Mouse (Mus musculus) stomach, embryonic 15.5 days (tissue): ENCODE results near the gene Col4a2. TPM values are rescaled to one million over a fixed set of nuclear protein-coding genes. Genes with fewer than 3 reads are reported as not detected.
A peak's percentile ranks its signal among the peaks of the same experiment; 100 is the strongest.

Experiments
- ATAC-seq: fragments of 200-750 bp; cut with Nextera tagmentation; 2 replicates; pipeline ENCODE4 v1.8.0; 2017; ENCODE audit warnings: low read depth, moderate number of reproducible peaks, moderate TSS enrichment; ENCODE audit not compliant: insufficient read depth, low FRiP score
- H3K27ac ChIP-seq: fragments of 300-500 bp; sonication (generic); 2 replicates; pipeline ENCODE4 v1.5.1; 2015; ENCODE audit warnings: mild to moderate bottlenecking, inconsistent platforms
- H3K27me3 ChIP-seq: fragments of 300-500 bp; sonication (generic); replicated peaks from 2 replicates; pipeline ENCODE4 v1.6.1; 2015; ENCODE audit warnings: inconsistent platforms
- H3K36me3 ChIP-seq: fragments of 300-500 bp; sonication (generic); 2 replicates; pipeline ENCODE4 v1.6.1; 2015; ENCODE audit warnings: inconsistent platforms
- H3K4me1 ChIP-seq: fragments of 300-500 bp; sonication (generic); 2 replicates; pipeline ENCODE4 v1.6.1; 2015; ENCODE audit warnings: inconsistent platforms
- H3K4me2 ChIP-seq: fragments of 300-500 bp; sonication (generic); 2 replicates; pipeline ENCODE4 v1.6.1; 2015; ENCODE audit warnings: mild to moderate bottlenecking, inconsistent platforms
- H3K4me3 ChIP-seq: fragments of 300-500 bp; sonication (generic); replicated peaks from 2 replicates; pipeline ENCODE4 v1.5.1; 2015; ENCODE audit warnings: inconsistent platforms
- H3K9ac ChIP-seq: fragments of 300-500 bp; sonication (generic); 2 replicates; pipeline ENCODE4 v1.6.1; 2015; ENCODE audit warnings: inconsistent platforms
- H3K9me3 ChIP-seq: fragments of 300-500 bp; sonication (generic); 2 replicates; pipeline ENCODE4 v1.6.1; 2016; ENCODE audit warnings: inconsistent platforms
- WGBS: fragments of 180-500 bp; shearing (Covaris S2); methylation state at CpG from one replicate; pipeline ENCODE4 v1.1.7; 2015; 5-methylcytosine and 5-hydroxymethylcytosine counted together
- polyA plus RNA-seq: library from polyadenylated mRNA; unstranded; fragments of >200 nt; fragmentation: Nextera tagmentation; extraction: Ambion mirVana; gene quantifications from 2 replicates; pipeline ENCODE4 v1.2.1, GENCODE M21; 2015

Col4a2 gene
- polyA plus RNA-seq, 1 experiment from 2014 or later, result 72.1 TPM

DNA sequence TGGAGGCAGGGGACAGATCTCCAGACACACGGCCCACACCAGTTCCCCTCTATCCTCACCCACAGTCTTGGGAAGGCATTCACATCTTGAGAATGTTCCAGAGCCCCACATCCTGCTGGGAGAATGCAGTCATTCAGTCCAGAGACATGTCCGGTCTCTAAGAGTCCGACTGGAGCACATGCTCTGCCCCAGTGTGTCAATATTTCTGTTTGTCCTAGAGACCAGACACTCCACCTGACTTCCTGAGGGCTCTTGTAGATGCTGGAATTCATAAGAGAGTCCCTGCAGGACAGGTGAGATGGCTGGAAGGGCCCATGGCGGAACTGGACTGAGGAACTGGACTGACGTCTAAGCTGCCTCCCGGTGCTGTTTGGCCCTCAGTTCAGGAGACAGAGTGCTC, 38.8 kb downstream of the Col4a2 start:
- no peaks in the 10 kb centered on the region for H3K27me3 ChIP-seq
- 77% methylated on average over 6 of the region's 6 CpGs for WGBS
- H3K4me2 ChIP-seq, result no peak overlapping the region
- no peak for ATAC-seq
- H3K9me3 ChIP-seq, result no peaks in the 10 kb centered on the region
- H3K27ac ChIP-seq, result no peak overlapping the region
- peaks cover 7% of the 10 kb centered on the region; the same call in 1 of the 2 replicates for H3K4me1 ChIP-seq
- no peaks in the 10 kb centered on the region for H3K36me3 ChIP-seq
- H3K4me3 ChIP-seq, result no peak overlapping the region
- H3K9ac ChIP-seq, result no peak overlapping the region

DNA sequence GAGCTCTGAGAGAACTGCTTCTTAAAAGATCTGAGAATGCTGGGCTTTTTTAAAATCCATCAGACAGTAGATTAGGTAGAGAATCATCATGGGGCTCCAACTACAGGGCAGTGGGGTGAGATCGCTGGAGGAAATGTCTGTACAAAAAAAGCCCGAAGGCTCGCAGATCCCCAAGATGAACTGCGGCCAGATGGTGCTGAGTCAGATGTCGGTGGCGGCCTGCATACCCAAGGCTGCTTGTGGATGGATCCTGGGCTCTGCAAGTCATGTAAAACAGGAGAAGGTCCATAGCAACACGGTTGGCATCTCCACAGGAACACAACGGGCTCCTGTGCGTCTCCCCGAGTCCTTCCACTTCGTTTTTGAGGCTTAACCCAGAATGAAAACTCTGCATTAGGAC, 39.9 kb downstream of the Col4a2 start:
- Histone ChIP-seq H3K4me1 (peaks cover 9% of the 10 kb centered on the region; the same call in 1 of the 2 replicates), H3K27me3 (no peaks in the 10 kb centered on the region), H3K27ac (no peak overlapping the region), H3K4me2 (no peak overlapping the region), H3K9me3 (no peaks in the 10 kb centered on the region), H3K4me3 (no peak overlapping the region), H3K9ac (no peak overlapping the region), H3K36me3 (no peaks in the 10 kb centered on the region)
- WGBS, result 69% methylated on average over 11 of the region's 11 CpGs
- ATAC-seq, result no peak

DNA sequence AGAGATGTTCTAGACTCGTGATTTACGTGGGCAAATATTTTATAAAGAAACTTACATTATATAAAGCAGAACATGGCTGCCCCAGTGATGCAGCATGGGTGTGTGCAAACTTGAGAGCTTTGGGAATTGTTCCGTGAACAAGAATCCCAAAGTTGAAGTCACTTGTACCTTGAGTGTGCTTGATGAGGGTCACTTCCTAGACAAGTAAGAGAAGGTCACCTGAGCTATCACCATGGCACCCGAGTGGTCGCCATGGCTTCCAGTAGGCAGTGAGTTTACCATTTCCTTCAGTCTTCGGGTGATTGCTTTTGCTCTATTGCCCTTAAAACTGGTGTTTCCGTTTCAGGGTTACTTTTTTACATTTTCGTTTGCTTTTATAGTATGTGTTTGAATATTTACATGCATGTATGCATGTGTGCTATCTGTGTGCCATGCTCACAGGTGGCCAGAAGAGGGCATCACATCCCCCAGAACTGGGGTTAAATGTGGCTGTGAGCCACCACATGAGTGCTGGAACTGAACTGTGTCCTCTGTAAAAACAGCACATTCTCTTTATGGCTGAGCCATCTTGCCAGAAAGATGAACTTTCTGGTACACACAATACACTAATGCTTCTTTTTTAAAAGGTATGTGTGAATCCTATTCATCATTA, 42.3 kb downstream of the Col4a2 start:
- Histone ChIP-seq H3K36me3 (no peaks in the 10 kb centered on the region), H3K27me3 (no peaks in the 10 kb centered on the region), H3K4me2 (no peak overlapping the region), H3K27ac (no peak overlapping the region), H3K9ac (no peak overlapping the region), H3K4me3 (no peak overlapping the region), H3K9me3 (no peaks in the 10 kb centered on the region), H3K4me1 (peaks cover 7% of the 10 kb centered on the region; the same call in 1 of the 2 replicates)
- 87% methylated on average over 8 of the region's 8 CpGs for WGBS
- ATAC-seq, result no peak

DNA sequence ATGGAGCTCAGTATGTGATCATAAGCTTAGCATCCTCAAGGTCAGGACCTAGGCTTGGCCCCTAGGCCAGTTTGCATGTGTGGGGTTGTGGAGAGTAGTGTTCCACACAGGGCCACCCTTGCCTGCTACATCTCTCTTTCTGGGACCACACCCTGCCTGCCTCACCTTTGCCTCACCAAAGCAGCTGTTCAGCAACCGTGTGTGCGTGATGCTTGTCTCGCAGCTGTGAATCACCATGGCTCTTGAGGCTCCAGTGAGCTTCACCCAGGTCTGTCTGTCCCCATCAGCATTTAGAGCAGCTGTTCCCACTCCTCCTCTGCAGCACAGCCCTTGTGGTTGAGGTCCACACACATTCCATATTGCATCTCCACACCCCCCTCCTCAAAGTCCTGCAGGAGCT, 43.3 kb downstream of the Col4a2 start:
- ATAC-seq, result no peak

DNA sequence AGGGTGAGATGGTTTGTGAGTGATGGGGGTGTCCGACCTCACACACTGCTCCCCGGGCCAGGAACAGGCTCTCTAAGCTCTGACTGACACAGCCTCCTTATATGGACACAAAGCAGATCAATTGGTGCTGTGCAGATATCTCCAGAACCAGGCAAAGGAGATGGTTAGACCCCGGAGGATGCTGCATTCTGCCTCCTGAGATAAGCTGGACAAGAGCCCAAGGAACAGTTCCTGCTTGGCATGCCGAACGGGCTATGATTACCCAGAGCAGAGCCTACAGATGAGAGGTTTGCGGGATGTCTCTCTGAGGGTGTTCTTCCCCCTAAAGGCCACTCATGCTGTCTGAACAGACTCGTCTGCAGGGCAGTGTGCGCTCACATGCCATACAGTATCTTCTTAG, 44.2 kb downstream of the Col4a2 start:
- no peak overlapping the region for H3K4me2 ChIP-seq
- no peaks in the 10 kb centered on the region for H3K36me3 ChIP-seq
- 57% methylated on average over 8 of the region's 8 CpGs for WGBS
- no peak overlapping the region for H3K9ac ChIP-seq
- peaks cover 13% of the 10 kb centered on the region; the same call in 1 of the 2 replicates for H3K4me1 ChIP-seq
- H3K27ac ChIP-seq, result peak overlapping the region; percentile 76
- H3K27me3 ChIP-seq, result no peaks in the 10 kb centered on the region
- no peak for ATAC-seq
- no peaks in the 10 kb centered on the region for H3K9me3 ChIP-seq
- H3K4me3 ChIP-seq, result no peak overlapping the region

More for the DNA sequence above, 43.3 kb downstream of the Col4a2 start:
- Histone ChIP-seq H3K9me3 (no peaks in the 10 kb centered on the region), H3K4me3 (no peak overlapping the region), H3K27me3 (no peaks in the 10 kb centered on the region), H3K4me2 (no peak overlapping the region), H3K36me3 (no peaks in the 10 kb centered on the region), H3K27ac (no peak overlapping the region), H3K4me1 (peaks cover 13% of the 10 kb centered on the region), H3K9ac (no peak overlapping the region)
- whole genome bisulfite sequencing, result 80% methylated on average over 3 of the region's 3 CpGs

DNA sequence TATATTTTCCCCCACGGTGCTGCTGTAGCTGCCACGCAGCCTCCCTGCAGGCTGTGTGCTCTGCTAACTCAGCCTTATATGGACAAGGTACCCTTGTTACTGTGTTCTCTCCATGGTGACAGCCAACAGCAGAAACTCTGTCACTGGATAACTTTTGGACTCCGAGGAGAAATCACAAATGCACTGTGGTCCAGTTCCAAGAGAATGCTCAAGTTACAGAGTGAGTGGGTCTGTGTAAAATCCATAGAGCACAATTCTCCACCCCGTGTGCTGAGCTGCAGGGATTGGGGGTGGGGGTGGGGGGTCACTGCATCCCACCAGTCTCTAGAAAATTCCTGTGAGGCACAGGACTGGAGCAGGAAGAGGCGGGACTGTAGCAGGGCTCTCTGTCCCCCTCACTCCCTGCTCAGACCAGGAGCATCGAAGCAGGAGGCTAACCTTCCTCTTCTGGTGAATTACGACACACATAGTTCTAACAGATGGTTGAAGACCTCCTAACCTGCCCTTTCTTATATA, 45.4 kb downstream of the Col4a2 start:
- Histone ChIP-seq H3K27me3 (no peaks in the 10 kb centered on the region), H3K27ac (peak overlapping the region; percentile 76), H3K4me1 (peaks cover 16% of the 10 kb centered on the region; the same call in 1 of the 2 replicates), H3K36me3 (no peaks in the 10 kb centered on the region), H3K9ac (no peak overlapping the region), H3K4me2 (no peak overlapping the region), H3K4me3 (no peak overlapping the region), H3K9me3 (no peaks in the 10 kb centered on the region)
- WGBS, result 24% methylated on average over 7 of the region's 7 CpGs
- peak; percentile 71 for ATAC-seq

DNA sequence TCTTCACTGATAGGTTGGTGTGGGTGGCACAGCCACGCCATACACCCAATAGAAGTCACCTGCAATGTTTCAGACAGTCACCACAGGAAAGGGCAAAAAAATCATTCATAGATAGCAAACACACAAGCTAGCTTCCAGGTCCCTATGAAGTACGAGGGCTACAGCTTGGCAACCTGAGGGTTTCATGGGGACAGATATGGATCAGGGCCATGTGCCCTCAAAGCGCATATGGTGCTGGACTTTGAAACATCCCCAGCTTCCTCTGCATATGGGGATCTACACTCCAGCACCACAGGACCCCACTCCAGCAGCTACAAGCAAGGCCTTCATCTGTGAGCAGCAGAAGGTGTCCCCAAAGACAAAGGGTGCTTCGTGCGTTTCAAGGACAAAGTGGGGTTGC, 47.2 kb downstream of the Col4a2 start:
- no peak overlapping the region for H3K9ac ChIP-seq
- H3K4me1 ChIP-seq, result peaks cover 16% of the 10 kb centered on the region
- no peak overlapping the region for H3K27ac ChIP-seq
- no peaks in the 10 kb centered on the region for H3K9me3 ChIP-seq
- H3K4me2 ChIP-seq, result no peak overlapping the region
- H3K4me3 ChIP-seq, result no peak overlapping the region
- WGBS, result 86% methylated on average over 5 of the region's 5 CpGs
- no peaks in the 10 kb centered on the region for H3K27me3 ChIP-seq
- H3K36me3 ChIP-seq, result no peaks in the 10 kb centered on the region
- no peak for ATAC-seq

DNA sequence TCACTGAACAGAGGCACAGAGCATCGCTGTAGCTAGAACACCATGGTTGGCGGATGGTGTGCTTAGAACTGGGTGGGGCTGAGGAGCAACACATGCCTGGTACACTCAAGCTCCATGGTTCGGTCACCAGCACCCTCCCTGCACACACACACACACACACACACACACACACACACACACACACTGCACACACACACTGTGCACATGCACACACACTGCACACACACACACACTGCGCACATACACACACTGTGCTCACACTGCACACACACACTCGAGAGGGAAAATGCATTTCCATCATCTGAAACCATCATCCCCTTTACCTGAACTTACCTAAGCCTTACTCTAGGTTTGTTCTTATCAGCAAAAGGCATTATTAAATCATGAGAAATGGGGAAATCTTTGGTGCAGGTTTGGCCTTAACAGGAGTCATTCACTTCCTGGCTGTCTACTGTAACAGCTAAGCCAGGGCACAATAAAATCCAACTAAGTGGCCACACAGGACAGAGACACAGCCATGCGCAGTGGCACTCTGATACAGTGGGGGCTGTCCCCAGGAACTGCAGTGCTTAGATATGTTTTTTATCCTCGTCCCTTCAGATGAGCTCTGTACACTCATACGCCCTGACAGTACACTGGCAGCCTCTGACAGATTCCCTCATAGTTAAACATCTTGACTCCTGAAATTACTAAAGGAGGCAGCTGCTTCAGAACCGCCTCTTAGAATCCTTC, 49.1 kb downstream of the Col4a2 start:
- Histone ChIP-seq H3K4me2 (no peak overlapping the region), H3K4me1 (peaks cover 14% of the 10 kb centered on the region), H3K27me3 (no peaks in the 10 kb centered on the region), H3K9ac (no peak overlapping the region), H3K36me3 (no peaks in the 10 kb centered on the region), H3K27ac (peak overlapping the region; percentile 62), H3K4me3 (no peak overlapping the region), H3K9me3 (no peaks in the 10 kb centered on the region)
- no peak for ATAC-seq
- WGBS, result 58% methylated on average over 9 of the region's 9 CpGs

DNA sequence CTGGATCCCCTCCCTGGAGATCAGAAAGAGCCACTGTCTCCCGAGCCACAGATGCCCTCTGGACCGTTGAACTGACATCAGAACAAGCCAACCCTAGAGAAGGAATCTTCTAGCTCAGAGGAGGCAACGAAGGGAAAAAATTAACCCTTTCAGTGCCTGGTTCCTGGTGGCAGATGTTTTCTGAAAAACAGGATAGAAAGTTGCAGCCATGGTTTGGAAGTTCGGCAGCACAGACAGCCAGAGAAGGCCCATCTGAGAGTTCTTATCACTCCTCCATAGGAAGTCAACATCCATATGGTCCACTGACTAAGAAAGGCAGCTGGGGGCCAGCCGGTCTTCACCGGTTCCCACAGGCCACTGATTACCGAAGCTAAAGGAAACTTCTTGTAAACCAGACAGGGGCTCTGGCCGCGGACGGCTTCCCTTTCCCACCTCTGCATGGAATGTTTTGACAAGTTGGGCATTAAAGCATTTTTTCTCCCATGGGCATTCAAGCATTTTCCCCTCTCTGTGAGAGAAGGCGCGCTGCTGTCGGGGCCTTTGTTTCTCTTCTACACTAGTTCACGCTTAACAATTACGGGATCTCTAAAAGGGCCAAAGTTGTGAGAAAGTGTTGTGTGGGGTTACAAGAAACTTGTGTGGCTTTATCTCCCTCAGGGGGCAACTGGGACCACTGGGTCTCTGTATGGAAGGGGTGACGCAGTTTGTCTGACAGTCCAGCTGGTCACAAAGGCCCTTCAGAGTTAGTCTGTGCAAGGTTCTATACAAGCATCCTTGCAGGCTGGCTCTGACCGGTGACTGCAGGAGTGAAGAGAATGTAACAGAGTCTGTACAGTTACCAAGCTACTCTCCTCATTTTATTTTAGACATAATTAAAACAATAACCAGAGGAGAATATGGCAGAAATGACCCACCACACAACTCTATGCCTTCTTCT, 49.9 kb downstream of the Col4a2 start:
- Histone ChIP-seq H3K4me3 (no peak overlapping the region), H3K27ac (peak overlapping the region; percentile 62), H3K9ac (no peak overlapping the region), H3K9me3 (no peaks in the 10 kb centered on the region), H3K4me2 (no peak overlapping the region), H3K4me1 (peaks cover 8% of the 10 kb centered on the region), H3K36me3 (no peaks in the 10 kb centered on the region), H3K27me3 (no peaks in the 10 kb centered on the region)
- no peak for ATAC-seq
- WGBS, result 34% methylated on average over 17 of the region's 17 CpGs

DNA sequence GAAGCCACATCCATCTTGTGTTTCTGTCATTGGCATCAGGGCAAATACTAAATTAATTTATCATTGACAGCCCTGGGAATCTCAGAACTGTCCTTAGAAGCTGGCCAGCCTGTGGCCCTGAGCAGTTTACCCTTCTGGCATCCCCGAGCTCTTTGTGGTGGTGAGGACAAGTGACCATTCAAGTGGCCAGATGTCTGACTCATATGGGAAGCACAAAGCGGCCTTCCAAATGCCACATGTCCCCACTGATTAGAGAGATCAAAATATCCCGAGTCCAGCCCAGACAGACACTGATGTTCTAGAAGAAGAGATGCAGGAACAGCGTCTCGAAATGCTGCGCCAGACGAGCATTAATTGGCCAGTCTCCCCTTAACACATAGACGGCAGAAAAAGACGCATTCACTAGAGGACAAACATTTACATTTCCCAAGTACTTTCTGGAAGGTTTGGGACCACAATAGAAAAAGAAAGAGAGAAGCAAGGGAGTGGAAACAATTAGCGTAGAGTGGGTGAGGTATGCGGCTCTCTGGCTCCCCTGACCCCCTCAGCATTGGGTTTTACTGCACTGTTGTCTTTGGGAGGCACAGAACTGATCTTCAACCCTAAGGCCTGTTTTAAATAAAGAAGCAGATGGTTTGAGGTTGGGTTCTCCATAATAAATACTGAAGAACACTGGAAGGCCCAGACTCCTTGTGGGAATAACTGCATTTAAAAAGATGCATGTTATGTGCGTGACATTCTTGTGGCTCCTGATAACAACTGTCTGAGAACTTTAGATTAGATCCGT, 50.9 kb downstream of the Col4a2 start:
- H3K36me3 ChIP-seq, result no peaks in the 10 kb centered on the region
- no peak overlapping the region for H3K27ac ChIP-seq
- WGBS, result 58% methylated on average over 13 of the region's 13 CpGs
- H3K9me3 ChIP-seq, result no peaks in the 10 kb centered on the region
- H3K4me1 ChIP-seq, result peaks cover 8% of the 10 kb centered on the region
- no peak overlapping the region for H3K4me3 ChIP-seq
- H3K27me3 ChIP-seq, result no peaks in the 10 kb centered on the region
- ATAC-seq, result no peak
- H3K9ac ChIP-seq, result no peak overlapping the region
- H3K4me2 ChIP-seq, result no peak overlapping the region

DNA sequence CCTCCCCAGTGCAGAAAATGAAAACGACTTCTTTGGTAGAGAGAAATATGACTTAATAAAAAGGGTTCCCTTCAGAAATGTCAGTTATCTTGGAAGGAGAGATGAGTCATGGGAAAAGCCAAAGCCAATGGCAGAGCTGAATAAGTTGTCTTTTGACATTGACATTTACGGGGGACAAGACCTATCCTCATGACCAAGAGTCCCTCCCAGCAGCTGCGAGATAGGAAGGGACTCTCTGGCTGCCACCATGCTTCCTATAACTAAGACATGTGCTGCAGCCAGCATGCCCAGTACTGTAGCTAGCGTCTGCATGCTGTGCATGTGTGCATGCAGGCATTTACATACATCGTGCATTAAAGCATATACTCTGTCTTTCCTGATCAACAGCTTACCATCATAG, 53.6 kb downstream of the Col4a2 start:
- 76% methylated on average over 5 of the region's 5 CpGs for WGBS
- Histone ChIP-seq H3K36me3 (no peaks in the 10 kb centered on the region), H3K27ac (no peak overlapping the region), H3K4me2 (no peak overlapping the region), H3K4me3 (no peak overlapping the region), H3K27me3 (no peaks in the 10 kb centered on the region), H3K9me3 (no peaks in the 10 kb centered on the region), H3K9ac (no peak overlapping the region), H3K4me1 (peaks cover 8% of the 10 kb centered on the region)
- no peak for ATAC-seq
